Mouse (Mus musculus) cortical plate, adult 2 months (tissue): ENCODE measurements around the gene Gpd1.

ENCODE experiments used
- CTCF ChIP-seq: fragments of 200-500 bp; IDR thresholded peaks from 2 replicates; pipeline ENCODE4 v1.5.1; 2011; ENCODE audit warnings: mild to moderate bottlenecking, control low read depth, low read length; ENCODE audit not compliant: insufficient read depth; ENCODE audit errors: extremely low read depth
- POLR2A ChIP-seq: fragments of 200-500 bp; IDR thresholded peaks from 2 replicates; pipeline ENCODE4 v1.6.1; 2011; ENCODE audit warnings: mild to moderate bottlenecking, low read length, control low read depth; ENCODE audit not compliant: insufficient read depth; ENCODE audit errors: extremely low read depth

- TF ChIP-seq POLR2A (no peak), CTCF (no peak)
Measured at GRCm38 (mm10) chr15:99703676-99704040, 13.7 kb upstream of the Gpd1 start.
